Mouse (Mus musculus): ENCODE measurements around the gene Dand5. TPM values are rescaled to one million over a fixed set of nuclear protein-coding genes. Genes with fewer than 3 reads are reported as not detected.

Dand5 gene
- total RNA-seq, 2 experiments from 2014 or later = 3.4 to 3.6 TPM

DNA sequence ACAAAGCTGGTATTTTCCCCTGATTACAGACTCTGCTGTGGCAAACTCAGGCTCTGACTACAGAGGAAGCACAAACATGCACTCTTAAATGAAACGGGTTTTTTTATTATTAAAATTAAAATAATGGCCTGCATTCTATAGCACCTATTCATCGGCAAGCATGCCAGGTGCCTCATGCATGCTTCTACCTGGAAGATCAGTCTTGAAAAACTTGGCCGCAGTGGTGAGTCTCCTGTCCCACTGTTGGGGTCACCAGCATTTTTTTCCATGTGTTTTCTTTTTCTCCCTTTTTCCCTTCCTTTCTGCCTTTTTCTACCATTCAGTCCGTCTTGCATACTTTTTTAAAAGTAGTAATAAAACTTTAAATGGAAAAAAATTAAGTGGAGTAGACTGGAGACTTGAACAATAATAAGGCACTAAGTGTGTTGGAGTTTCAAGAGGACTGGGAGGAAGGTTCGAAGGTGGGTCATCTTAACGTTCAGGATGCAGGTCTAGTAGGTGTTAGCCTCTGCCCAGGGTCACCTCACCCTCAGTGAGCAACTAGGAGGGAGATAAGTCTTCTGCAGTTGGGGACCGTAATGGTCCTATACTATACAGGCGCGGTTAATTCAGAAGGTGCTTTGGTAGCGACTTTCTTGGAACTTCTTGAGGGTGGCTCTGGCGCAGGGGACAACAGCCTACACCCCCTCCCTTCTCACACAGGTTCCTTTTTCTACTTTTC, 39.3 kb downstream of the Dand5 start:
- no peak for DNase-seq

DNA sequence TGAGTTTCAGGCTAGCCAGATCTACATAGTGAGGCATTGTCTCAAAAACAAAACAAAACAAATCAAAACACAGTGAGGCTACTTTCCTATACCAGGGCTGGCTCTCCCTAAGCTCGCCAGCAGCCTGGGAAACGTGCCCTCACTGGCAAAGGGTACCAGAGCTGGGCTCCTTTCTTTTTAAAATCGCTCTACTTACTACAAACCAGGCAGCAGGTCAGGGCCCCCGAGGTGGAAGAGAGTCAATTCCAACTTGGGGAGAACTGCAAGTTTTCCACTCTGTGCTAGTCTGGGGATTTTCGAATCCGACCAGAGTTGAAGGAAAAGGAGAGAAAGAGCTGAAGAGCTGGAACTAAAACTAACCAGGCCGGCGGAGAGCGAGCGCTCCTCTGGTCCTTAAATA, 39.9 kb downstream of the Dand5 start:
- DNase-seq = no peak

DNA sequence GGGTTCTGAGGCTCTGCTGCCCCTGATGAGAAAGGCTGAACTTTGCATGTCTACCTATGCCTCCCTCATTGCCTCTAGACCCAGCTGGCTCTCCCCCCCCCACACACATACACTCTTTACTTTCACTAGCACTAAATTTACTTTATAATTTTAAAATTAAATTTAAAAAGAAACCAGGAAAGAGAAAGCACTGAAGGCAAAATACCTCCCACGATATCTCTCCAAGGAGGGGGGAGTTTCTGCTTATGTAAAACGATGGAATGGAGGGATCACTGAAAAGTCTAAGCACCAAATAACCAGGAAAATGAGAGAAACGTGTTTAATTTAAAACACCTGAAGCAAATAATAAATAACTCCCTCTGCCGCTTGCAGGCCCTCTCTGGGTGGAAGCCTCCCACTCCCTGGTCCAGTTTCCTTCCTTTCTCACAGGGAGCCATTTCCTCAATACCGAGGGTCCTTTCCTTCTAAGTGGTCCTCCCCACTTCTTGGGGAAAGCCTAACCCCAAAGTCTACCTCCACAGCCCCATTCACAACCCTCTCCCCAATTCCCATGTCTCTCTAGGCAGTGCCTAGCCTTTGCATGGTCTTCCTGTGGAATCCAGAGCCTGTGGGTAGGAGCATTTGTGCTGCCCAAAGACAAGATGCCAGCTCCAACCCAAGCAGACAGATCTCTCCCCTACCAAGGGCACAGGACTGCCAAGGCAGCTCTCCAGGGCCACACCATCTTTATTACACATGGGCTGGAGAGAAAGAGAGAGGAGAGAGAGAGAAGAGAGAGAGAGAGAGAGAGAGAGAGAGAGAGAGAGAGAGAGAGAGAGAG, 40.7 kb downstream of the Dand5 start:
- no peak for DNase-seq

DNA sequence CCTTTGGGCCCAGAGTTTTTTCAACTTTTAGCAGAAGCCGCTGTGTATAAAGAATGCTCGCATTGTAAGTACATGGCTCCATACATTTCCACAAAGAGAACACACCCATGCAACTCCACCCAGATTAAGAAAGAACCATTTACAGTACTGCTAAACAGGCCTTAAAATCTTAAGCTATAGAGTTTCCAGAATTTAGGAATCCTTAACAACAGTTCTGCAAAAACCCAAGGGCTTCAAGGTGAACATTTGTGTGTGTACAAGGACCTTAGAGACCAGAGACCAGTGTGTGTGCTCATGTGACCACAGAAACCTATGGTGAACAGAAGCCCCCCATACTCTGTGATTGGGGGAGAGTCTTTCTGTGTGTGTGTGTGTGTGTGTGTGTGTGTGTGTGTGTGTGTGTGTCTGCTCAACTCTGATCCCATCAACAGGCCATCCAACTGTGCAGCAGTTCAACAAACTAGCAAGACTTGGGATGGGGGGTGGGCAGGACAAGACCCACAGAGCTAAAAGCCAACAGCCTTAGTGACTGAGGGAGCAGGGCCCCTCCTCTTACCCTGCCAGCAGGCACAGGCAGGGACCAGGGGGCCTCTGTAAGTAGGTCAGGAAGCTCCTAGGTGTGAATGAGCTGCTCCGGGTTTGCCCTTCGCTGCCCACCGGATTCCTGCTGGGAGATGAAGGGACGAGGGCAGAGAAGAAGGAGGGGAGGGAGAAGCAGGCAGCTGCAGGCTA, 41.5 kb downstream of the Dand5 start:
- no peak for DNase-seq

DNA sequence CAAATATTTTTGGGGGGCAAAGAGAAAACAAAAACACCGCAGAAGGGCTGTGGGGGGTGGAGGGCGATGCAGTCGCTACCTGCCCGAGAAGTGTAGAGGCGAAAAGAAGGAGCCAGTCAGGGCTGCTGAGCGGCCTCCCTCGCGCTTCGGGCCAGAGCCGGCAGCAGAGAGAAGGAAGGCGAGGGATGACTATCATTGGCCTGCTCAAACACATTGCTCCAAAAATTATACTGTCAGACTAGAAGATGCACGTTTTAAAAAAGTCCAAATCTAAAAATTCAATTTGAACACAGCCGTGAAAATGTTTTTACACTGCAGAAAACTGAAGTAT, 42.4 kb downstream of the Dand5 start:
- no peak for DNase-seq

DNA sequence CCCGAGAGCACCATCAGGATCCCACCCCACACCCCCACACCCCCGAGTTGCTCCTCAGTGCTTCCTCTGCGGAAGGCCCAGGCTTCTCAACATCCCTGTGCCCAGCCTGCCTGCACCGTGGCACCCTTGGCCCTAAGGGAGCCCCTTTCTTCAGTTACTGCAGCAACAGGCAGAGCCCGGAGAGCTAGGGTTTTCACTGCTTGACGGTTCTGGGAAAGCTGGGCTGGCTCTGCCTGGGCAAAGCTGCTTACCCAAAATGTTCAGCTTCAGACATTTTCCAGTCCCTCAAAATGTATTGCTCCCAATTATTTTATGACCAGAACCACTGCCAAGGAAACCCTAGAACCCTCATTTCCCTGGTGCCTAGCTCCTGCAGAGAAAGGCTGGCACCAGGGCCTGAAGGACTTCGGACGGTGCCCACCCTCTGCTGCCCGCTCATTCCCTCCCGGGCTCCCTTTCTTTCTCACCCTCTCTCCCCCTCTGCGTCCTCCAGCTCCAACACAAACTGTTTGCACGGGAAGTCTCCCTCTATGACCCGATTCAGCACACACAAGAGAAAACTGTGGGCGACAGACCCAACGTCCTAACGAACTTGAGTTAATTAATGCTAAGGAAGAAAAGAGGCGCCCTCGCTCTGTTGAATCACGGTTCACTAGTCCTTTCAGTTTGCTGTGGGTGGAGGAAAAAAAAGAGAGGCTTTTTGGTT, 43.0 kb downstream of the Dand5 start:
- no peak for DNase-seq

DNA sequence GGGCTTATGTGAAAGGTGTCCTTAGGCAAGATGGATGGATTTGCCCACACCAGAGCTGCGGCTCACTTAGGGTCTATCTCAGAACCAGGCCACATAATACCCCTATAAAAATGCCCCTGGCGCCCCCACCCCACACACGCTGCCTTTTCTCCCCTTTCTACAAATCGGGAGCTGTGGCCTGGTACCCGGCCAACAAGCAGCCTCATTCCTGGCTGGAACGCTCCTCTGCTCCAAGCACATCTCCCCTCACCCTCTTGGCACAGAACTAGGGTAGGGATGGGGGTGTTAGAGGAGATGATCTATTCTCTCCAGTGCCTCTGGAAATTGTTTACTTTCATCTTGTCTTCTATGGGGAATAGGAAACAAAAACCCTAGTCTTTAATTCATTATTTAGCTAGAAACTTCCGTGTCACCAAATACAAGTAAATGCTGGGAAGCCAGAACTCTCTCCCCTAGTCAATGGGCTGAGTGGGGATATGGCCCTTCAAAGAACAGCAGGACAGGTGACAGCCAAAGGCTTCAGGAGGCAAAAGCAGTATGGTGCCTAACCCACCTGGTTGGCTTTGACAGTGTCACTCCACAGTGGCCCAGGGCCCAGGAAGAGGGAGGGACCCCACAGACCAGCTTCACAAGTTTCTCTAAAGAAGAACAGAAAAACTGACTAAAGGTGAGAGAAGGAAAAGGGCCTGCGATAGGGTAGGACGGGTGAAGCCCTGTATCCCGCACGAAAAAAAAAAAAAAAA, 43.8 kb downstream of the Dand5 start:
- no peak for DNase-seq

DNA sequence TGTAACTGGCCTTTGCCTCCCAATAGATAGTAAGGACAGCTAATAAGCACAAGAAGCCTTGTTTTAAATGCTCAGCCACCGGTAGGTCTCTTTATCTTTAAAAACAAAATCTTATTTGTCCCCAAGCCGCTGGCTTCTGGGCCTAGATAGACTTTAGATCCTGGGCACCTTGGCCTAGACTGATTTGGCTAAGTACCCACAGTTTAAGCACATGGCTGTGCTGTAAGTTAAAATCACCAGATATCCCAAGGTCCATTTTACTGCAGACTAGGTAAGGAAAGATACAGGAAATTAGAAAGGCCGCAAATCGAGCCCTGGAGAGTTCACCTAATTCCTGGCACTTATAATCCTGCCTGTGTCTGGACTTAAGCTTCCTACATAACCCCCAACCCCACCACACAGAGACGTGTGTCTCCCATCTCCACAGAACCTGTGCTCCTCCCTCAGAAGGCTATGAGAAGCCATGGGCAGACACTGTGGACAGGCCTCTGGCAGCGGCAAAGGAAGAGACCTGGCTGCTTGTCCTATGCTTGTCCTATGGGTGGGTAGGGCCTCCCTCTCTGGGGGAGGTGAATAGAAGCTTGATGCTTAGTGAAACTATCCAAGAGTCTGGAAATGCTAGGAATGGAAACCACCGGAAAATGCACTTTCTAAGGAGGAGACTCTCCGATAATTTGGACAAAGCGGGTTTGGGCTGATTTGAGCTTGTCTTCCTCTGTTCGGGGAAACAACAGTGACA, 44.6 kb downstream of the Dand5 start:
- DNase-seq = no peak

DNA sequence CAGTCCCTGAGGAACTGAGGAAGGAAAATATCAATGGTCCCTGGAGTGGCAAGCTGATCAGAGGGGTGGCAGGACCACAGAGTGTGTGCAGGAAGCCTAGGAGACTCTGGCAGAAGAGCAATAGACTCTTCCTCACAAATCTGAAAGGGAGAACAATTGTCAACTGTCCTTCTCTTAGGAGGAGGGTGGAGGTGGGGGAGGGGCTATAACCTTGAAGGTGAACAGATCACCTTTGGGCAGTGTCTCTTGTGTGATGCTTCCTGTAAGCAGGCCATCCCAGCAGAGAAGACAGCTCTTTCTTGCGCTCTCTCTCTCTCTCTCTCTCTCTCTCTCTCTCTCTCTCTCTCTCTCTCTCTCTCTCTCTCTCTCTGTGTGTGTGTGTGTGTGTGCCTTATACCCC, 46.1 kb downstream of the Dand5 start:
- no peak for DNase-seq

DNA sequence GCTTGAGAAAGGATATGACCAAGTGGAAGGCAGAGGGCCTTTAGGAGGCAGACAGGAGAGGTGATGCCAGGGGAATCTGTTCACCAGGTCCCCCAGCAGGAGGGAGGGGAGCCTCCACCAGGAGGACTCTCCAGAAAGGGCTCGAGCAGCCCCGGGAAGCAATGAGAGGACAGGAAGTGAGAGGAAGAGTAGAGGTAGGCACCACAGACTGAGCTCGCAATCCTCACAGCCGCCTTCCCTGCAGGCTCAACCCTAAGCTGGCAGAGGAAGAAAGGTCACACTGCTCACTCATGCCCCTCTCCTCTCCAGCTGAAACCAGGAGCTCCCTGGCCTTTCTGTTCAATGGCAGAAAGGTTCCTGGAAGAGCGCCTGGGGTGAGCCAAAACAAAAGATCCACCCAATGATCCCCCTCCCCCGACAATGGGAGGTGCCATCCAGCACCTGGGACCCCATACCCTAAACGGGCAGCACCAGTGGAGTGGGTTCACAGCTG, 47.0 kb downstream of the Dand5 start:
- DNase-seq = no peak

DNA sequence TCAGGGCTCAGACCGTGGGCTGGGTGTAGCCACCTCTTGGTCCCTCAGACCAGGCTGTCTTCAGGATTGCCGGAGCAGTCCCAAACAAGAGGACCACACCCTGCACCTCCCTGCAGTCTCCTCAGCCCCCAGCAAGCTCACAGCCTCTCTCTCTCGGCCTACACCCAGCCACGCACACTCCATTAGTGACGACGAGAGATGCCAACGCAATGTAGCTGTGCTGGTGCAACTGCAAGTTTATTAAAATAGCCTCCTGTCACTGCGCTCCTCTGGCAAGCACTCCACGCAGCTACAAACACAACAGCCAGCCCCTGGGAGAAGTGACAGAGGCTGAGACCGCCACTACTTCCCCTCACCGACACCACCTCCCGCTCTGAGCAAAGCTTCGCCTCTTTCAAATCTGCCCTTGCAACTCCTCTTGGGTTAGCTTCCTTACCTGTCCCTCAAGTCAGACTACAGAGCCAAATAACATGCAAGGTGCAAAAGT, 47.5 kb downstream of the Dand5 start:
- DNase-seq = peak; percentile 40

DNA sequence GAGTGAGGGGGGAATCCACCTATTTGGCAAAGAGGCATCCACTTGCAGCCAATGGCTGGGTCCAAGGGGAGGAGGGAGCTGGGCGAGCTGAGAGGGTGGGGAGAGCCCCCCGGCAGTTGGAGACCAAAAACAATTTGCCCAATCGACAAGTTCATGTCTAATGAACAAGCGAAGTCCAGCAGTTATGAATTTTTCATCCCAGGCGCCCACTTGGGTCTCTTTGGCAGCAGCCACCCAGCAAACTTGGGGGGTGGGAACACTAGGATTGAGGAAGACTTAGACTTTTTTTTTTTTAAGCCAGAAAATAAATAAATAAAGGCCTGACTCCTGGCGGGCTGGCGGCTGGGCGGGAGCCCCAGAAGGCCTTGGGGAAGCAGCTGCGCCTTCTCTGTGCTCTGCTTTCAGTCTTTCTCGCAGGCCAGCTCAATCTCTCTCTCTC, 48.1 kb downstream of the Dand5 start:
- DNase-seq = peak; percentile 72

DNA sequence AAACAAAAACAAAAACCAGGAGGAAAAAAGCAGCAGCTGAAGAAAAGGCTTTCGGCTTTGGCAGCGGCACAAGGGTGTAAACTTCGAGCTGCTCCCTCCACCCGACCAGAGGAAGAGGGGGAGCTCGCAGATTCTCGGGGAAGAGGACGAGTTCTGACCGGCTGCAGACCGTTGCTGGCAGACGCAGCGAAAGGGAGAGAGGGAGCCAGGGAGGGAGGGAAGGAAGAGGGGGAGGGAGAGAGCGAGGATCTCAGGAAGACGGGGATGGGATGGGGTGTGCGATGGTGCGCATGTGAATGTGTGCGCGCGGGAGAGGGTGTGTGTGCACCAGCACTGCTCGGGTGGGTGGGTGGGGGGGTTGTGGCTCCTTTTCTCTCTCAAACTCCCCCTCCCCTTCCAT, 48.8 kb downstream of the Dand5 start:
- DNase-seq = peak; percentile 84

DNA sequence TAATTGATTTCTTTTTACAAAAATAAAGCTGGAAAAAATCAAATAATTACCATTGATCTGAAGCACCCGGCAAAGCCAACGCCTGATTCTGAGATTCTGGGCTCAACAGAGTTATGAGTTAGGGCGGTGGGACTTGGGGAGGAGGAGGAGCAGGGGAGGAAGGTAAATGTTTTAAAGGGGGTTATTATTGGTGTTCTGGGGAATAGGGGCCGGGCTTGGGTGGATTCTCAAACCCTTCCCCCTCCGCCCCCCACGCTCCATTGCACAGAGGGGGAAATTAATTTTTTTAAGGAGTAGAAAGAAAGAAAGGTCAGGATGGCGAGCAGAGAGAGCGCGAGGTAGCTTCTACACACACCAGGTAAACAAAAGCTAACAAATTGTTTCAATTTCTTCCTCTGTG, 49.3 kb downstream of the Dand5 start:
- DNase-seq = no peak

DNA sequence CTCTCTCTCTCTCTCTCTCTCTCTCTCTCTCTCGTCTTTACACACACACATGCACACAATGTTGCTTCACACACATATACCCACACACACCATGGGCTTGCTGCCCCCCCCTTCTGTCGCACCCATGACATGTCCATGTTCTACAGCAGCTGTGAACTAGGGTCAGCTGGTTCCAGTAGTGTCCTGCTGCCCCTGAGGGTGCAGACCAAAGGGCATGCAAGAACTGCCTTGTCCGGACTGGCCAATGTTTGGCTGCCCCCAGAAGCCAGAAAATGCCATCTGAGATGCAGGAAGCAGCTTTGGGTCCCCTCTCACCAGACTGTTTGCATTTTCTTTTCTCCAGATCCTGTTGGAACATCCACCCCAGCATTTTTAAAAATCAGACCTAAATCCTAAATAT, 50.0 kb downstream of the Dand5 start:
- DNase-seq = no peak

DNA sequence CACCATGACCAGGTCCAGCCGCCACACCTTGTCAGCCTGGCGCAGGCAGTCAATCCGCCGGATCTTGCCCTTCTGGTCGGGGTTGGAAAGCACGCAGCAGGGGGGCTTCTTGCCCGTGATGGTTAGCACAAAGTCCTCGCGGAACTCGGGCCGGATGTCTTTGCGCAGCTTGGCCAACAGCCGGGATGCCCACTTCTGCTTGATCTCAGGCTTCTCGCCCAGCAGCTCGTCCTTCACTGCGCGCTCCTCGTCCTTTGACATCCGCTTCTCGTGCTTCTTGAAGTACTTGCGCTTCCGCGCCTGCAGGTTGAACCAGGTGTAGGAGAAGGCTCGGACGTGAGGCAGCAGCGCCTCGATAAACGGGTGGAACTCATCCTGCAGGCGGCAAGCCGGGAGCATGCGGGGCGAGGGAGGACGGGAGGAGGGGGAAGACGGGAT, 50.7 kb downstream of the Dand5 start:
- no peak for DNase-seq

DNA sequence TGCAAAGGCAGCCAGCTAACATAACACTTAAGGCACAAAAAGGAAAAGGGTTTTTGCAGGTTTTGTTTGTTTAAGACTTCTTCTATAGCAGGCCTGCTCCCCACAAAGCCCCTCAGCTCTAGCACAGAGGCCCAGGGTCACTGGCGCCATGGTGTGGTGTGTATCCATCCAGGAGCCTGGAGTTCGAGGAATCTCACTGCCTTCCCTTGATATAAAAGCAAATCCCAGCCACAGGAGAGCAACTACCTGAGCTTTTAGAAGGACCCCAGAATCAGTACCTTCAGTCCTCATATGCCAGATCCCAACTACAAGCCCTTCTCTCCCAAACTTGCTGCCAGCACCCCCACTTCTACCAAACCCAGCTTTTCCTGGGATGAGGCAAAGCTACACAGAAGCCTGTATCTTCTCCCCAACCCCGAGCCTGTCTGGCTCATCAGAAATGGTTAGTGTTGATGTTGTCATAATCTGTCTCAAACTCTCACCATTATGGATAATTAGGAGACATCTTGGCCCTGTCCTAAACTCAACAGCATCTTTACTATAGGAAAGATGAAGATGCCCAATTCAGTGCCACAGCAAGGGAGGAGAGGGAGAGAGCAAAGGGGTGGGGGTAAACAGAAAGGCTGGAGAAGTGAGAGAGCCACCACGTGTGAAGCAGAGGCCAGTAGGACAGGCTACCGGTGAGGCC, 51.5 kb downstream of the Dand5 start:
- no peak for DNase-seq

DNA sequence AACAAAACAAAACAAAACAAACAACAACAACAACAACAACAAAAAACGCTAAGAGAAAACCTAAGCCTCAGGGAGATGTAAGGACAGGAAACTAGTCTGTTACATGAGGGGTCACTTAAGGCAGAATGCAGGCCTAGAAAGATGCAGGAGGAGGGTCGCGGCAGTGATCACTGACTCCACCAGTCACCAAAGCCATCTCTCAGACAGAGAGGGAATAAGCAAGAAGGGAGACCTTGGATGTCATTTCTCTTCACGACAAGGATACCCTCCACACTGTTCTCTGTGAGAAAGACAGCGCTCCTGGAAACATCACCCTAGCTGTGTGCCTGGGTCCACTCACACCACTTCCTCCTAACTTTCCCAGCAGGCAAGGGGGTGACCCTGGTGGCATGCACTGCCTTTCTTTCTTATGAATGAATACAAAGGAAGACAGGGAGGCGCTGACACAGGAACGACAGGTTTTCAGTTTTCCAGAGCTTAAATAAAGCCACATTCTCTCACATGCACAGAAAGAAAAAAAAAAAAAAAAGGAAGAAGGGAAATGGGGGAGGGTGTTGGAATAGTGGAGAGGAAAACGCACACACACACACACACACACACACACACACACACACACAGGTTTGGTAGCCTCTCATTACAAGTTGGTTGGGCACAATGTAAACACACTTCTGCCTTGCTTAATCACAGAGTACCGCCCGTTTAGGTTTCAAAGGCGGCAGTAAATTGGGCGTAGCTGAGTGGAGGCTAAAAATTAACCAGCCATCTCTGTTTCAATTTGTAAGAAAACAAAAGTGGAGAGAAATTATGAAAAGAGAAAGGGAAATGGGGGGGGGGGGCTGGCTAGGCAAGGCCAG, 52.3 kb downstream of the Dand5 start:
- no peak for DNase-seq

DNA sequence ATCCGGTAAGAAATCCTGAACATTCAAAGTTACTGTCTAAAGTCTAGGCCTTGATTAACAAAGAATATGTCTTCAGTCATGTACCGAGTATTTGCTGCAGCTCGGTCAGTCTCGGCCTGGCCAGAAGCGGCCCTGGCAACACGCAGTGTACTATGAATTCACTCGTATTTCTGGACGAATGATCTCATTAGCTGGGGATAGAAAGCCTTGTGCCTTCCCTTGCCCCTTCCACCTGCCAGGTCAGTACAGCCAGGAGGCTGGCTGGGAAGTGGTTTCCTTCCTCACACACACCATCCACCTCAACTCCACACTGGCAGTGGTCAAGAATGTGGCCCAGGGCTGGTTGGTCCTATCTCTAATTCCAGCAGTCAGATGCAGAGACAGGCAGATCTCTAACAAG, 53.3 kb downstream of the Dand5 start:
- no peak for DNase-seq
